In the genomic region with DNA sequence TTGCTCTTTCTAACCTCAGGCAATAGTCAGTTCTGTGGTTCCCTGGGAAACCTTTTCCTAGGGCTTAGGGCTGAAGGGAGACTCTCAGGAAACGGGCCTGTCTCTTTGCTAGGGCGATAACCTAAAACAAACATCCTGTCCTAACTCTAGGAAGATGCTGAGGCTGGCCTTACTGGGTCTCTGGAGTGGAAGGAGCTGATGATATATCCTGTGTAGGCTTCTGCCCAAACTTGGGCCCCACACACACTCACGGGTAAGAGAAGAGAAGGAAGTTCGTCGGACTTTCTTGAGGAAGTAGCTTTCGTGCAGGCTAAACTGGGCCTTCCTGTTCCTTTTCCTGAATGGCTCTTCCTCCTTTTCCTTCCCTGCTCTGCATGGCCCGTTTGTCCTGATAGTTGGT, we compare ENCODE assay signal across 9 mouse cellular contexts. TPM values are rescaled to one million over a fixed set of nuclear protein-coding genes. Genes with fewer than 3 reads are reported as not detected.
A peak's percentile ranks its signal among the peaks of the same experiment; 100 is the strongest.
DNase-seq lines count a peak whose midpoint lies in the region; ATAC-seq lines count a peak whose summit lies in the region.
"Had no signal": no experiment of that assay in that cellular context is flagged by ENCODE, and none has a peak within 500 bp of the region (broad histone marks: within the 10 kb centered on the region; RNA-seq: fewer than 3 reads in every experiment).

No protein-coding gene starts in this region.

- no peaks in the 10 kb centered on the region for H3K9me3 ChIP-seq in hindbrain, embryonic 12.5 days (replicated peaks)
- no peaks in the 10 kb centered on the region for H3K9me3 ChIP-seq in hindbrain, embryonic 14.5 days (ENCODE audit: control insufficient read depth, low read length)
- H3K9me3 ChIP-seq in embryonic facial prominence, embryonic 15.5 days (replicated peaks), result no peaks in the 10 kb centered on the region
- no peaks in the 10 kb centered on the region for H3K9me3 ChIP-seq in kidney, embryonic 16.5 days (ENCODE audit: low read length)
- H3K9me3 ChIP-seq: embryonic facial prominence, embryonic 13.5 days had no signal

- DNase-seq in hindbrain, embryonic 14.5 days (ENCODE audit: low spot score), result no peak
- DNase-seq in cerebellum, adult 9-11 months, result no peak
- DNase-seq in spleen, postnatal 4 days (ENCODE audit: low spot score in 2 of 2), result no peak

- H3K9ac ChIP-seq in hindbrain, embryonic 12.5 days, result 0 out of 2 replicates have a peak overlapping the region, but pooled peaks have one; percentile 32
- H3K9ac ChIP-seq in hindbrain, embryonic 14.5 days, result no peak overlapping the region
- H3K9ac ChIP-seq in embryonic facial prominence, embryonic 15.5 days, result no peak overlapping the region
- no peak overlapping the region for H3K9ac ChIP-seq in kidney, embryonic 16.5 days (replicated peaks; ENCODE audit: low read length)
- H3K9ac ChIP-seq: embryonic facial prominence, embryonic 13.5 days had no signal

- H3K27ac ChIP-seq in hindbrain, embryonic 12.5 days, result peak overlapping the region; percentile 69; the same call in 1 of the 2 replicates
- no peak overlapping the region; the same call in 1 of the 2 replicates for H3K27ac ChIP-seq in hindbrain, embryonic 14.5 days
- no peak overlapping the region; the same call in 1 of the 2 replicates for H3K27ac ChIP-seq in embryonic facial prominence, embryonic 15.5 days (replicated peaks)
- peak overlapping the region; percentile 67 for H3K27ac ChIP-seq in kidney, embryonic 16.5 days (ENCODE audit: low read length)

- H3K4me1 ChIP-seq in hindbrain, embryonic 12.5 days, result peaks cover 32% of the 10 kb centered on the region
- H3K4me1 ChIP-seq in hindbrain, embryonic 14.5 days (replicated peaks; ENCODE audit: control insufficient read depth, insufficient read depth, low read length), result peaks cover 17% of the 10 kb centered on the region; the same call in 1 of the 2 replicates
- H3K4me1 ChIP-seq in embryonic facial prominence, embryonic 15.5 days, result peaks cover 38% of the 10 kb centered on the region
- H3K4me1 ChIP-seq in kidney, embryonic 16.5 days (ENCODE audit: insufficient read depth, low read length), result peaks cover 35% of the 10 kb centered on the region

- H3K4me3 ChIP-seq in hindbrain, embryonic 12.5 days, result no peak overlapping the region
- no peak overlapping the region for H3K4me3 ChIP-seq in hindbrain, embryonic 14.5 days (replicated peaks; ENCODE audit: low read length)
- no peak overlapping the region for H3K4me3 ChIP-seq in embryonic facial prominence, embryonic 15.5 days (replicated peaks)
- no peak overlapping the region for H3K4me3 ChIP-seq in kidney, embryonic 16.5 days (ENCODE audit: low read length)
- H3K4me3 ChIP-seq: embryonic facial prominence, embryonic 13.5 days had no signal

- no peak for ATAC-seq in hindbrain, embryonic 12.5 days (ENCODE audit: low FRiP score)
- no peak for ATAC-seq in hindbrain, embryonic 14.5 days (ENCODE audit: low FRiP score)
- ATAC-seq in embryonic facial prominence, embryonic 15.5 days (ENCODE audit: insufficient number of reproducible peaks, low FRiP score, low TSS enrichment, low read depth), result peak; percentile 61; the same call in 1 of the 2 replicates
- ATAC-seq in kidney, embryonic 16.5 days (ENCODE audit: low FRiP score, low TSS enrichment), result peak; percentile 50
- ATAC-seq in megakaryocyte, adult 5-6 weeks (ENCODE audit: poor library complexity, severe bottlenecking), result peak; percentile 84
- ATAC-seq in megakaryocyte-erythroid progenitor cell, adult 5-6 weeks (replicated peaks; ENCODE audit: low FRiP score, low TSS enrichment, poor library complexity, severe bottlenecking), result no peak

- H3K36me3 ChIP-seq in hindbrain, embryonic 12.5 days, result peaks cover 6% of the 10 kb centered on the region; the same call in 1 of the 2 replicates
- H3K36me3 ChIP-seq in hindbrain, embryonic 14.5 days (replicated peaks; ENCODE audit: control insufficient read depth, insufficient read depth), result no peaks in the 10 kb centered on the region
- H3K36me3 ChIP-seq in embryonic facial prominence, embryonic 15.5 days, result no peaks in the 10 kb centered on the region
- H3K36me3 ChIP-seq in kidney, embryonic 16.5 days (ENCODE audit: insufficient read depth, low read length), result no peaks in the 10 kb centered on the region; the same call in 1 of the 2 replicates

- WGBS in hindbrain, embryonic 12.5 days, result 80% methylated on average over 7 of the region's 7 CpGs
- WGBS in hindbrain, embryonic 14.5 days, result 77% methylated on average over 7 of the region's 7 CpGs
- 44% methylated on average over 7 of the region's 7 CpGs for WGBS in embryonic facial prominence, embryonic 15.5 days
- WGBS in kidney, embryonic 16.5 days, result 40% methylated on average over 7 of the region's 7 CpGs

- no peaks in the 10 kb centered on the region for H3K27me3 ChIP-seq in hindbrain, embryonic 12.5 days
- no peaks in the 10 kb centered on the region for H3K27me3 ChIP-seq in hindbrain, embryonic 14.5 days (ENCODE audit: control insufficient read depth, insufficient read depth, low read length)
- no peaks in the 10 kb centered on the region for H3K27me3 ChIP-seq in embryonic facial prominence, embryonic 15.5 days
- no peaks in the 10 kb centered on the region for H3K27me3 ChIP-seq in kidney, embryonic 16.5 days (ENCODE audit: insufficient read depth, low read length)
- H3K27me3 ChIP-seq: embryonic facial prominence, embryonic 13.5 days had no signal

- H3K4me2 ChIP-seq in hindbrain, embryonic 12.5 days (replicated peaks), result no peak overlapping the region
- H3K4me2 ChIP-seq in hindbrain, embryonic 14.5 days (replicated peaks), result no peak overlapping the region
- no peak overlapping the region for H3K4me2 ChIP-seq in embryonic facial prominence, embryonic 15.5 days (replicated peaks)
- no peak overlapping the region for H3K4me2 ChIP-seq in kidney, embryonic 16.5 days (replicated peaks; ENCODE audit: low read depth, low read length)
- H3K4me2 ChIP-seq: embryonic facial prominence, embryonic 13.5 days had no signal

RNA-seq across cellular contexts. Expression of a gene that starts 19.6 kb away (rescaled TPM):
- 26.0 and 26.4 TPM in 2 replicates for polyA plus RNA-seq in hindbrain, embryonic 12.5 days (2016; fragmentation: Nextera tagmentation; extraction: Ambion mirVana)
- polyA plus RNA-seq in hindbrain, embryonic 14.5 days (2014; fragmentation: Nextera tagmentation; extraction: Ambion mirVana), result 14.7 and 17.5 TPM in 2 replicates
- polyA plus RNA-seq in embryonic facial prominence, embryonic 15.5 days (2015; fragmentation: Nextera tagmentation; extraction: Ambion mirVana), result 22.0 and 22.9 TPM in 2 replicates
- polyA plus RNA-seq in kidney, embryonic 16.5 days (2015; fragmentation: Nextera tagmentation; extraction: Ambion mirVana), result 22.6 and 24.7 TPM in 2 replicates
- 59.1 and 66.2 TPM in 2 replicates for total RNA-seq in megakaryocyte, adult 5-6 weeks (2015)
- 73.8 and 90.1 TPM in 2 replicates for total RNA-seq in megakaryocyte, adult 5-6 weeks (2017)
- total RNA-seq in megakaryocyte-erythroid progenitor cell, adult 5-6 weeks (2014; fragmentation: Nextera tagmentation), result 7.1 and 9.0 TPM in 2 replicates
- 6.2 and 10.3 TPM in 2 replicates for total RNA-seq in megakaryocyte-erythroid progenitor cell, adult 5-6 weeks (2017)

Comparison
In these comparisons a context has a peak if more than half of its experiments do, and no peak if none do; other contexts are left out.
1. H3K27ac ChIP-seq: peak in hindbrain, embryonic 12.5 days (single experiment) and kidney, embryonic 16.5 days (single experiment); none in hindbrain, embryonic 14.5 days (single experiment) and embryonic facial prominence, embryonic 15.5 days (single experiment).
2. ATAC-seq: peak in embryonic facial prominence, embryonic 15.5 days (single experiment), kidney, embryonic 16.5 days (single experiment) and megakaryocyte, adult 5-6 weeks (single experiment); none in hindbrain, embryonic 12.5 days (single experiment), hindbrain, embryonic 14.5 days (single experiment) and megakaryocyte-erythroid progenitor cell, adult 5-6 weeks (single experiment).